Mouse (Mus musculus): ENCODE measurements at regions not wholly inside any gene's neighbourhood (a gene's known extent, or its start where the extent isn't known, plus 50 kb on each side); places are given as distances from the start of the nearest gene placed in this dataset.

DNA sequence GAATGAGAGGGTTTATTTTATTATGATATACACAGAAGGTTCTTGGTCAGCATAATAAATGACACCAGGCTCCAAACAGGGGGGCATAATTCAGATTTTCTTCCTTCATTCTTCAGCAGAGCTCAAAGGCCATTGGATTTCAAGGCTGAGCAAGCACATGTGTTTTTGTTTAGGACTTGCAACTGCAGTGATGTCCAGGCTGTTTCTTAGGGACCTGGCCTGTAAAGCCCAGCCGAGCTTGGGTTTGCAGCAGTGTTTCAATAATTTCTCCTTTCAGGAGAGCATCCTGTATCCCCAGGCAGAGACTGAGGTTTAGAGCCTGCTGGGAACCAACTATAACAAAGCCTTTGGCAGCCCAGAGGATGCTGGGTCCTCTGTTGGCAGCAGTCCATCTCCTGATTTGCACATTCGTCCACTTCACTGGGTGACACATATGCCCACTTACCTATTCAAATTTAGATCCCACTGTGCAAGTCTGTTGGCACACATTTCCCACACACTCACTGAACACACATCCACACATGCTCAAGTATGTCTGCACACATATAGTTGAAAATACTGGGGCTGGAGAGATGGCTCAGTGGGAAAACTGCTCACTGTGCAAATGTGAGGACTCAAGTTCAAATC is 247.2 kb downstream of the Insig2 start:
- TF ChIP-seq CTCF (IDR thresholded peaks at IDR 0.05; ENCODE audit: low read depth) (no peak), EP300 (IDR thresholded peaks at IDR 0.05; ENCODE audit: low read depth) (no peak)
